Mouse (Mus musculus) megakaryocyte, embryonic 14.5 days (primary cell): ENCODE results near the gene Il4i1.

Source experiments
- FLI1 ChIP-seq: IDR thresholded peaks from 2 replicates; pipeline ENCODE4 v1.6.1; 2012; ENCODE audit warnings: low read length, inconsistent platforms, mixed read lengths
- GATA1 ChIP-seq: IDR thresholded peaks from 3 replicates; pipeline ENCODE4 v1.6.1; 2012; ENCODE audit warnings: mixed read lengths, low read length, inconsistent platforms, borderline replicate concordance

DNA sequence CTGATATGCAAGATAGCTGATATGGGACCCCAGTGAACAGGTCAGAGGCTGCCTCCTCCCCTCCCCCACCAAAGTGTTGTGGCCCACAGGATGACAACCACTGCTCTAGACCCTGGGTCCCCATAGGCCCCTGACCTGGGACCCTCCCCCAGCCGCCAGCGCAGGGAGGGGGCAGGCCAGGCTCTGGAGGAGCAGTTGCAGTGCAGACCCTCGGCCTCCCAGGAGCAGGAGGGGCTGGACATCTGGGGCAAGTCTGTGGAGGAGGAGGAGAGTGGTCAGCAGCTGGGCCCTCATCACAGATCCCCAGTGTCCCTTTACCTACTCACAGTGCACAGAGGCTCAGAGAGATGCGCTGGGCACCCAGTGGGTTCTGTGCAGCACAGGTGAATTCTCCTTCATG, 26.1 kb upstream of the Il4i1 start:
- TF ChIP-seq FLI1 (no peak), GATA1 (no peak)
